Mouse (Mus musculus) liver, postnatal 0 days (tissue): ENCODE data around the gene 4930507D05Rik. TPM values are rescaled to one million over a fixed set of nuclear protein-coding genes. Genes with fewer than 3 reads are reported as not detected.
"Not testable (repeated sequence)": the region's sequence is repeated elsewhere in the genome, so short reads cannot be mapped to it uniquely, and the experiment has no call there.

Source experiments
- ATAC-seq: fragments of 200-750 bp; cut with Nextera tagmentation; 2 replicates; pipeline ENCODE4 v1.8.0; 2017; ENCODE audit warnings: mild to moderate bottlenecking, moderate library complexity
- DNase-seq: peaks from one replicate; pipeline ENCODE4 v3.0.0-alpha.2; 2016
- H3K27ac ChIP-seq: fragments of 300-500 bp; sonication (generic); 2 replicates; pipeline ENCODE4 v1.5.1; 2014; ENCODE audit warnings: antibody characterized with exemption, moderate library complexity, mild to moderate bottlenecking, low read depth
- H3K27me3 ChIP-seq: fragments of 300-500 bp; sonication (generic); 2 replicates; pipeline ENCODE4 v1.6.1; 2014; ENCODE audit warnings: low read length, control low read depth, mixed read lengths; ENCODE audit not compliant: insufficient read depth
- H3K36me3 ChIP-seq: fragments of 300-500 bp; sonication (generic); replicated peaks from 2 replicates; pipeline ENCODE4 v1.6.1; 2014; ENCODE audit warnings: mild to moderate bottlenecking, control low read depth, low read length, moderate library complexity, mixed read lengths; ENCODE audit not compliant: insufficient read depth
- H3K4me1 ChIP-seq: fragments of 300-500 bp; sonication (generic); 2 replicates; pipeline ENCODE4 v1.6.1; 2014; ENCODE audit warnings: antibody characterized with exemption, mild to moderate bottlenecking, control low read depth; ENCODE audit not compliant: insufficient read depth
- H3K4me2 ChIP-seq: fragments of 300-500 bp; sonication (generic); 2 replicates; pipeline ENCODE4 v1.6.1; 2014; ENCODE audit warnings: low read depth, mild to moderate bottlenecking, low read length, moderate library complexity, mixed read lengths
- H3K4me3 ChIP-seq: fragments of 300-500 bp; sonication (generic); 2 replicates; pipeline ENCODE4 v1.5.1; 2014; ENCODE audit warnings: low read depth, low read length
- H3K9ac ChIP-seq: fragments of 300-500 bp; sonication (generic); replicated peaks from 2 replicates; pipeline ENCODE4 v1.6.1; 2014; ENCODE audit warnings: mild to moderate bottlenecking, moderate library complexity
- H3K9me3 ChIP-seq: fragments of 300-500 bp; sonication (generic); 2 replicates; pipeline ENCODE4 v1.6.1; 2016; ENCODE audit warnings: mild to moderate bottlenecking, control low read depth, low read length, mixed read lengths
- CTCF ChIP-seq: sonication (generic); IDR thresholded peaks from 2 replicates; pipeline ENCODE4 v1.5.1; 2016; ENCODE audit warnings: antibody characterized with exemption, low read depth
- EP300 ChIP-seq: IDR thresholded peaks from 2 replicates; pipeline ENCODE4 v1.6.1; 2016; ENCODE audit warnings: antibody characterized with exemption, low read depth, mild to moderate bottlenecking
- WGBS: fragments of 180-500 bp; shearing (Covaris S2); extraction: QIAGEN DNeasy Blood & Tissue Kit; methylation state at CpG from one replicate; pipeline ENCODE4 v1.1.7; 2014; ENCODE audit not compliant: insufficient replicate concordance; 5-methylcytosine and 5-hydroxymethylcytosine counted together
- polyA plus RNA-seq: library from polyadenylated mRNA; unstranded; fragments of >200 nt; fragmentation: Nextera tagmentation; extraction: Ambion mirVana; gene quantifications from 2 replicates; pipeline ENCODE4 v1.2.1, GENCODE M21; 2015

4930507D05Rik gene
- polyA plus RNA-seq, 1 experiment from 2014 or later: not detected

- WGBS: 60% methylated on average over 15 of the region's 15 CpGs
- Histone ChIP-seq H3K4me3 (no peak within 1 kb of the TSS), H3K4me2 (peak within 1 kb of the TSS; percentile 7; the same call in 1 of the 2 replicates), H3K4me1 (peaks cover 7% of the 10 kb centered on the region; the same call in 1 of the 2 replicates), H3K27ac (no peak within 1 kb of the TSS), H3K9me3 (no peaks in the 10 kb centered on the region), H3K9ac (no peak within 1 kb of the TSS), H3K27me3 (no peaks in the 10 kb centered on the region), H3K36me3 (no peaks in the 10 kb centered on the region)
- TF ChIP-seq EP300: no peak
- no peak for TF ChIP-seq CTCF
- ATAC-seq (peak; percentile 19; the same call in 1 of the 2 replicates), DNase-seq (no peak)
Measured at GRCm38 (mm10) chr10:62422255-62422654, 27.0 kb upstream of the 4930507D05Rik start, which contains the start of gene Hkdc1. TSS of gene Hkdc1 (minus strand) at chr10:62422491.

- Histone ChIP-seq H3K4me2 (no peak overlapping the region), H3K27me3 (no peaks in the 10 kb centered on the region), H3K9ac (no peak overlapping the region), H3K36me3 (peaks cover 23% of the 10 kb centered on the region), H3K9me3 (no peaks in the 10 kb centered on the region), H3K4me3 (no peak overlapping the region), H3K27ac (peak overlapping the region; percentile 29; the same call in 1 of the 2 replicates), H3K4me1 (peaks cover 7% of the 10 kb centered on the region; the same call in 1 of the 2 replicates)
- WGBS: 48% methylated on average over 9 of the region's 9 CpGs
- ATAC-seq (peak; percentile 79), DNase-seq (no peak)
- no peak for TF ChIP-seq CTCF
- no peak for TF ChIP-seq EP300
Measured at GRCm38 (mm10) chr10:62425081-62425871, 24.0 kb upstream of the 4930507D05Rik start.

- WGBS: 79% methylated on average over 5 of the region's 5 CpGs
- H3K9ac ChIP-seq: no peak overlapping the region
- no peak overlapping the region for H3K4me3 ChIP-seq
- peaks cover 62% of the 10 kb centered on the region for H3K36me3 ChIP-seq
- ATAC-seq: no peak
- H3K27ac ChIP-seq: no peak overlapping the region
- no peaks in the 10 kb centered on the region for H3K4me1 ChIP-seq
- H3K27me3 ChIP-seq: no peaks in the 10 kb centered on the region
- TF ChIP-seq EP300: no peak
- H3K4me2 ChIP-seq: no peak overlapping the region
- DNase-seq: no peak
- H3K9me3 ChIP-seq: no peaks in the 10 kb centered on the region
Measured at GRCm38 (mm10) chr10:62430427-62430826, 18.9 kb upstream of the 4930507D05Rik start.

DNA sequence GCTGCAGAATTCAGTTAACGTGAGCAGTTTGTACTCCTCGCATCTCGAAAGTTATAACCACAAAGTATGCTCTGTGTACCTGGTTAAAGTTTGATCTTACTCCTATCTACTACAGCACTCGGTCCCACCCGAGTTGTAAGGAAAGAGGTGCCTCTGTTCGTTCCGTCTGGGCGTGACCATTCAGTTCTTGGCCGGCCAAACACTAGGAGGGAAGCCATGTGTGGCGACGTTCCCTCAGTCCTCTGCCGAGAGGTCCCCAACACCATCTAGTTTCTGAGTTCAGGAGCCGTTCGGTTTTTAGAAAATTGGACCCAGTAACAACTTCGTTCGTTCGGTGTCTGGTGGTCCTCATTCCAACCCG is 971 bp downstream of the 4930507D05Rik start:
- DNase-seq (no peak), ATAC-seq (peak; percentile 28)
- 31% methylated on average over 18 of the region's 18 CpGs for WGBS
- Histone ChIP-seq H3K27me3 (no peaks in the 10 kb centered on the region), H3K27ac (peak overlapping the region; percentile 85), H3K36me3 (peaks cover 24% of the 10 kb centered on the region), H3K4me2 (peak overlapping the region; percentile 81), H3K4me3 (peak overlapping the region; percentile 96), H3K9ac (peak overlapping the region; percentile 98), H3K4me1 (peaks cover 14% of the 10 kb centered on the region), H3K9me3 (no peaks in the 10 kb centered on the region)
- no peak for TF ChIP-seq CTCF
- no peak for TF ChIP-seq EP300

GRCm38 (mm10) chr10:62452001-62452400 is 2.7 kb downstream of the 4930507D05Rik start:
- not testable (repeated sequence) for H3K4me3 ChIP-seq, DNase-seq, H3K9ac ChIP-seq, H3K27me3 ChIP-seq, ATAC-seq, H3K4me2 ChIP-seq, H3K27ac ChIP-seq, H3K9me3 ChIP-seq
- 60% methylated on average over 11 of the region's 11 CpGs for WGBS
- H3K4me1 ChIP-seq: peaks cover 14% of the 10 kb centered on the region
- H3K36me3 ChIP-seq: peaks cover 25% of the 10 kb centered on the region

DNA sequence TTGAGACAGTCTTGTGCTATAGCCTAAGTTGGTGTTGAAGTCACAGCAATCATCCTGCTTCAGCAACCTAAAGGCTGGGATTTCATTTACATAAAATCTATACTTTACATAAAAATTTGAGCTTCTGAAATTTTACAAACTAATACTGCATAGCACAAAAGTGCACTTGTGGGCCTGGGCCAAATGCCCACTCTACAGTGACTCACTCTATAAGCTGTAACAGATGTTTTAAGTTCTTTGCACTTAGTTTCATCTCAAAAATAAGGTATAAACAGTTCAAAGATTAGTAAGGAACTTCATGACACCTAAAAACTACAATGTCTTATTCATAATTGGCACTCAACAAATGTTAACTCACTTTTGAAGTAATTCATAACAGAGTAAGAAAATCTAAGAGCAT is 12.0 kb downstream of the 4930507D05Rik start:
- TF ChIP-seq CTCF: no peak
- TF ChIP-seq EP300: no peak
- Histone ChIP-seq H3K4me3 (no peak overlapping the region), H3K4me2 (no peak overlapping the region), H3K9ac (no peak overlapping the region), H3K27me3 (no peaks in the 10 kb centered on the region), H3K36me3 (peaks cover 52% of the 10 kb centered on the region), H3K9me3 (no peaks in the 10 kb centered on the region), H3K4me1 (no peaks in the 10 kb centered on the region), H3K27ac (no peak overlapping the region)
- DNase-seq (no peak), ATAC-seq (no peak)
